23 mouse cellular contexts compared by ENCODE assay signal in genomic region chr3:135531762-135532161, GRCm38 (mm10). TPM values are rescaled to one million over a fixed set of nuclear protein-coding genes. Genes with fewer than 3 reads are reported as not detected.
DNase-seq lines count a peak whose midpoint lies in the region; ATAC-seq and TF ChIP-seq lines count a peak whose summit lies in the region.
"Had no signal": no experiment of that assay in that cellular context is flagged by ENCODE, and none has a peak within 500 bp of the region (broad histone marks: within the 10 kb centered on the region; RNA-seq: fewer than 3 reads in every experiment).

No protein-coding gene starts in this region.

- TF ChIP-seq EP300 in ES-Bruce4 (IDR thresholded peaks at IDR 0.05; ENCODE audit: insufficient read depth, low read depth, low read length), result no peak

- peaks cover 29% of the 10 kb centered on the region for H3K36me3 ChIP-seq in E14TG2a.4 (ENCODE audit: insufficient read depth, low read length)
- no peaks in the 10 kb centered on the region for H3K36me3 ChIP-seq in ES-Bruce4 (ENCODE audit: control insufficient read depth, insufficient read depth, low read length, poor library complexity, severe bottlenecking)
- H3K36me3 ChIP-seq: embryonic facial prominence, embryonic 13.5 days; embryonic facial prominence, embryonic 15.5 days; forebrain, embryonic 10.5 days; forebrain, embryonic 12.5 days had no signal

- no peak for ATAC-seq in megakaryocyte progenitor cell, adult 5-6 weeks (replicated peaks; ENCODE audit: poor library complexity)
- ATAC-seq: forebrain, embryonic 14.5 days; forebrain, embryonic 16.5 days; Patski had no signal

- H3K4me3 ChIP-seq in E14TG2a.4 (replicated peaks; ENCODE audit: low read length) (0 out of 2 replicates have a peak overlapping the region, but pooled peaks have one; percentile 5), ES-Bruce4 (ENCODE audit: low read depth, low read length) (no peak overlapping the region)
- H3K4me3 ChIP-seq: embryonic facial prominence, embryonic 13.5 days; embryonic facial prominence, embryonic 15.5 days; erythroblast, embryonic 14.5 days; forebrain, embryonic 10.5 days; forebrain, embryonic 12.5 days had no signal

- TF ChIP-seq CTCF in E14TG2a.4 (conservative IDR thresholded peaks at IDR 0.05; ENCODE audit: low read length) (no peak), ES-Bruce4 (IDR thresholded peaks at IDR 0.05; ENCODE audit: low read depth, low read length) (no peak)

- H3K9ac ChIP-seq in ES-Bruce4 (ENCODE audit: low read depth, poor library complexity, severe bottlenecking), result no peak overlapping the region
- H3K9ac ChIP-seq: embryonic facial prominence, embryonic 13.5 days; embryonic facial prominence, embryonic 15.5 days; forebrain, embryonic 12.5 days had no signal

- peak; percentile 59 for DNase-seq in R1 (ENCODE audit: low read depth, low spot score)
- DNase-seq in lung, postnatal 4 days, result no peak
- DNase-seq: adrenal gland, adult 2 months; adrenal gland, postnatal 10 days; adrenal gland, postnatal 25 days; cerebellum, adult 11 months; cerebellum, adult 18-20 months; cerebellum, adult 8-10 months; cerebellum, adult 9-11 months; cerebellum, postnatal 14 days; cerebellum, postnatal 36 days; embryo, embryonic 11 days had no signal

- no peaks in the 10 kb centered on the region for H3K9me3 ChIP-seq in E14TG2a.4 (ENCODE audit: low read length)
- H3K9me3 ChIP-seq in ES-Bruce4 (replicated peaks; ENCODE audit: control insufficient read depth, insufficient read depth, low read length, poor library complexity, severe bottlenecking), result no peaks in the 10 kb centered on the region
- H3K9me3 ChIP-seq: embryonic facial prominence, embryonic 13.5 days; embryonic facial prominence, embryonic 15.5 days; forebrain, embryonic 10.5 days; forebrain, embryonic 12.5 days had no signal

- TF ChIP-seq POLR2A in ES-Bruce4 (IDR thresholded peaks at IDR 0.05; ENCODE audit: insufficient read depth, low read length), result no peak

- H3K27me3 ChIP-seq in E14TG2a.4 (ENCODE audit: insufficient read depth, low read length), result no peaks in the 10 kb centered on the region
- no peaks in the 10 kb centered on the region for H3K27me3 ChIP-seq in ES-Bruce4 (ENCODE audit: control insufficient read depth, insufficient read depth, low read length, poor library complexity, severe bottlenecking)
- H3K27me3 ChIP-seq: embryonic facial prominence, embryonic 13.5 days; embryonic facial prominence, embryonic 15.5 days; forebrain, embryonic 12.5 days; Patski had no signal

- H3K27ac ChIP-seq in ES-Bruce4 (ENCODE audit: insufficient read depth, low read length), result peak overlapping the region; percentile 1; the same call in 1 of the 2 replicates
- H3K27ac ChIP-seq: embryonic facial prominence, embryonic 13.5 days; embryonic facial prominence, embryonic 15.5 days; forebrain, embryonic 10.5 days; forebrain, embryonic 12.5 days had no signal

- H3K4me1 ChIP-seq in E14TG2a.4 (replicated peaks; ENCODE audit: low read depth, low read length), result peaks cover 68% of the 10 kb centered on the region
- H3K4me1 ChIP-seq in ES-Bruce4 (ENCODE audit: control insufficient read depth, insufficient read depth, low read length), result peaks cover 7% of the 10 kb centered on the region
- H3K4me1 ChIP-seq: embryonic facial prominence, embryonic 13.5 days; embryonic facial prominence, embryonic 15.5 days; forebrain, embryonic 10.5 days; forebrain, embryonic 12.5 days had no signal

RNA-seq across cellular contexts. Expression of gene Manba, which starts 46.4 kb away (rescaled TPM):
- polyA plus RNA-seq in ES-Bruce4 (2011; ENCODE audit: insufficient read depth, insufficient read length, low read depth, missing spikeins), result 114 and 122 TPM in 2 replicates
- 29.1 and 30.4 TPM in 2 replicates for total RNA-seq in megakaryocyte progenitor cell, adult 5-6 weeks (2015)
- 30.4 and 33.8 TPM in 2 replicates for total RNA-seq in megakaryocyte progenitor cell, adult 5-6 weeks (2017)
- polyA plus RNA-seq: erythroblast, embryonic 14.5 days had no signal
